Mouse (Mus musculus) Patski (cell line): ENCODE measurements around the gene Rimbp2. TPM values are rescaled to one million over a fixed set of nuclear protein-coding genes. Genes with fewer than 3 reads are reported as not detected.
"Not testable (repeated sequence)": the region's sequence is repeated elsewhere in the genome, so short reads cannot be mapped to it uniquely, and the experiment has no call there.

Source experiments
- ATAC-seq: fragments of 100-300 bp; one replicate; pipeline ENCODE4 v1.8.0; 2021
- CTCF ChIA-PET: fragments of 350-600 bp; sonication (Branson Sonifier 250); formaldehyde crosslinking; loops from one replicate; lab custom pipeline; 2022; ENCODE audit warnings: inconsistent platforms; lab: Charles Lee
- POLR2A ChIA-PET: fragments of 350-600 bp; sonication (Branson Sonifier 250); formaldehyde crosslinking; loops from one replicate; lab custom pipeline; 2022; ENCODE audit warnings: antibody characterized with exemption, inconsistent platforms; lab: Charles Lee
- DNase-seq: peaks from one replicate; pipeline ENCODE4 v3.0.0-alpha.2; 2011; ENCODE audit warnings: low read depth, low spot score
- H3K27me3 ChIP-seq: fragments of 371-371 bp; one replicate; pipeline ENCODE4 v1.5.1; 2021
- CTCF ChIP-seq: fragments of 100-300 bp; IDR thresholded peaks from one replicate; pipeline ENCODE4 v1.5.1; 2021
- in situ Hi-C: fragments of 300-500 bp; cut with MboI; formaldehyde crosslinking; loops from 3 replicates; pipeline ENCODE4 v1.11.1; 2018; ENCODE audit warnings: low pct_unique_long_range_greater_than_20kb, mixed read lengths
- polyA plus RNA-seq: library from polyadenylated mRNA; unstranded; gene quantifications from one replicate; pipeline ENCODE4 v1.2.3, GENCODE M21; 2021

Rimbp2 gene
- polyA plus RNA-seq, 1 experiment from 2014 or later: not detected

GRCm38 (mm10) chr5:128976266-128976665 is 23.0 kb upstream of the Rimbp2 start:
- H3K27me3 ChIP-seq: no peaks in the 10 kb centered on the region
- ChIA-PET CTCF (interaction anchor here (2.1 to 2.2 kb wide), 2 partner anchors 10 to 29 kb away, joined by 7 to 12 read pairs; no protein-coding TSS in a partner anchor), POLR2A (interaction anchor here (0.6 kb wide), 1 partner anchor 971 kb away, joined by 3 read pairs; no protein-coding TSS in a partner anchor)
- ATAC-seq: peak; percentile 77
- peak; percentile 57 for TF ChIP-seq CTCF
- in situ Hi-C loops: no loop called here
- no peak for DNase-seq

DNA sequence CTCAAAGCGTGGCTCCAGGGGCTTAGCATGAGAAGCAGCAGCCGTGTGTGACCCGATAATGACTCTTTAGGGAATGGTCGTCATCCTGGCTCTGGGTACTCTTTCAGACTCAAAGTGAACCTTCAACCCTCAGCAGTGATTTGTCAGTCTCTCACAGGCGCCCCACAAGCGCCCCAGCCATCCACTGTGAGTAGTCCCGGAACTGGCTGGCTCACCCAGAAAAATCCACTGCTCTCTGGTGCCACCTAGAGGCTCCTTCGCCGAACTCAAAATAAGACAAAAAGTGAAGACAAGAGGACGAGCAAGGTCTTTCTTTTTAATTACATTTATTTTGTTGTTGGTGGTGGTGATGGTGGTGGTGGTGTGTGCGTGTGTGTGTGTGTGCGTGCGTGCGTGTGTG is 18.0 kb upstream of the Rimbp2 start:
- TF ChIP-seq CTCF: peak; percentile 78
- peak; percentile 10 for DNase-seq
- POLR2A ChIA-PET: no interaction called here
- CTCF ChIA-PET: interaction anchor here (2.4 kb wide), 1 partner anchor 9 kb away, joined by 6 read pairs; no protein-coding TSS in a partner anchor
- peak; percentile 70 for ATAC-seq
- in situ Hi-C loops: no loop called here
- no peaks in the 10 kb centered on the region for H3K27me3 ChIP-seq

- ATAC-seq (no peak), DNase-seq (no peak)
- CTCF ChIA-PET: interaction anchor here (2.4 kb wide), 1 partner anchor 10 kb away, joined by 6 read pairs; no protein-coding TSS in a partner anchor
- no peaks in the 10 kb centered on the region for H3K27me3 ChIP-seq
- POLR2A ChIA-PET: no interaction called here
- in situ Hi-C loops: no loop called here
- TF ChIP-seq CTCF: no peak
Measured at GRCm38 (mm10) chr5:128970878-128971277, 17.6 kb upstream of the Rimbp2 start.

GRCm38 (mm10) chr5:128964353-128964752 is 11.1 kb upstream of the Rimbp2 start:
- CTCF ChIA-PET: no interaction called here
- TF ChIP-seq CTCF: no peak
- no peak for DNase-seq
- no peak for ATAC-seq
- POLR2A ChIA-PET: no interaction called here
- H3K27me3 ChIP-seq: no peaks in the 10 kb centered on the region
- in situ Hi-C loops: no loop called here

GRCm38 (mm10) chr5:128958916-128959315 is 5.6 kb upstream of the Rimbp2 start:
- DNase-seq (no peak), ATAC-seq (no peak)
- in situ Hi-C loops: no loop called here
- no peaks in the 10 kb centered on the region for H3K27me3 ChIP-seq
- ChIA-PET POLR2A (interaction anchor here (0.6 kb wide), 1 partner anchor 682 kb away, joined by 3 read pairs; no protein-coding TSS in a partner anchor), CTCF (no interaction called here)
- no peak for TF ChIP-seq CTCF

DNA sequence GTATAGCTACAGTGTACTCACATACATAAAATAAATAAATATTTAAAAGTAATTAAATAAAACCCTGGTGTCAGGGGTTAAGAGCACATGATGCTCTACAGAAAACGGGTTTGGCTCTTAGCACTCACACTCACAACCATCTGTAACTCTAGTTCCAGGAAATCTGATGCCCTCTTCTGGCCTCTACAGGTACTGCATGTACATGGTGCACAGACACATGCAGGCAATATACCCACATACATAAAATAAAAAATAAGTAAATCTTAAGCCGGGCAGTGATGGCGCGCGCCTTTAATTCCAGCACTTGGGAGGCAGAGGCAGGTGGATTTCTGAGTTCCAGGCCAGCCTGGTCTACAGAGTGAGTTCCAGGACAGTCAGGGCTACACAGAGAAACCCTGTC is 1.1 kb upstream of the Rimbp2 start:
- H3K27me3 ChIP-seq, POLR2A ChIA-PET, DNase-seq, in situ Hi-C loops, CTCF ChIA-PET, ATAC-seq: not testable (repeated sequence)
- TF ChIP-seq CTCF: peak; percentile 26

DNA sequence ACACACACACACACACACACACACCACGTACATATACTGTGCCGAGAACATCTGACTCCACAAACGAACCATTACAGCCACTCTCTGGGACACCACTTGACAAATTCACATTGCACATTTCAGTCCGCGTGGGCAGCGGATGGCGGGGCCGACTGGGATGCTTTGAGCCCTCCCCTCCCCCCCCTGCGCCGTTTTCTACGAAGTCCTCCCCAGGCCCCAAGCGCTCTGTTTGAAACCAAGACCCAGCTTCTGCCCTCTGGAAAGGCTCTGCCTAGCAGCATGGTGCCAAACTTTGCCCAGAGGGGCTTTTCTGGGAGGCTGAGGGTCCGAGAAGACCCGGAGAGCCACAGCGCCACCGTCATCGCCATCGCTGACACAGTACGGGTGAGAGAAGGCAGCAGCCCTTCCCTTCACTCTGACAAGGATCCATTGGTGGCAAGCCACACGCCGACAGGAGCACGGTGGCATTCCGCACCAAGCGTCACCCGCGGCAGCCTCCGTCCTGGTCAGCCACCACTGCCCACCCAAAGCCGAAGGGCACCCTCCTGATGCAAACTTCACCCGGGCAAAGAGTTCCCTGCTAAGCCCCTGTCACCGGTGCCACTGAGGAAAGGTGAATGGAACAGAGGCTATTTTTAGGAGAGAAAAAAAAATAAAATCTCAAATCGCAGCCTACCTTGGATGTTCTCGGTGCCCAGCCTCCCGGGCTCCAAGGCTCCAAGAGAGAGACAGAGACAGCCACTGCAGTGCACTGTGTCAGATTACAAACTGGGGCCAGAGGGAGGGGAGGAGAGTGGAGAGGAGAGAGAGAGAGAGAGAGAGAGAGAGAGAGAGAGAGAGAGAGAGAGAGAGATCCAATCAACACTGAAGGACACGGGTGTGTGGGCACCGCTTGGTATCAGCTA is 743 bp downstream of the Rimbp2 start:
- no peak for DNase-seq
- in situ Hi-C loops: no loop called here
- no peak for ATAC-seq
- peaks cover 4% of the 10 kb centered on the region for H3K27me3 ChIP-seq
- TF ChIP-seq CTCF: no peak
- ChIA-PET POLR2A (no interaction called here), CTCF (no interaction called here)

DNA sequence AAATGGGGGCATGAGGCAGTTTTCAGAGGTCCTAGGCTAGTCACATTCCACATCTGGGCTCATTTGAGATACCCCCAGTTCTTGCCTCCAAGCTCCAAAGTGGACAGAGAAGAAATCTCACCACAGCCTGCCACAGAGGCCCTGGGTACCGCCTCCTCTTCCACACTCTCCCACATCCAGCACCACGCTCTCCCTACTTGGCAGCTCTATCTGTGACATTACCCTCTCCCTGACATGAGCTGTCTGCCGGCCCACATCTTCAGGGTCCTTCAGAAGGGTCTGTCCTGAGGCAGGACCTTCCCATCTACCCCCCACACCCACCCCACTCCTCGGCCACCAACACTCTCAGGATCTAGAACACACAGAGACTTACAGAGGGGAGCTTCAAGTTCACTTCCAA is 1.8 kb downstream of the Rimbp2 start:
- no peak for TF ChIP-seq CTCF
- in situ Hi-C loops: no loop called here
- ChIA-PET CTCF (no interaction called here), POLR2A (no interaction called here)
- DNase-seq: no peak
- H3K27me3 ChIP-seq: peaks cover 4% of the 10 kb centered on the region
- ATAC-seq: no peak

GRCm38 (mm10) chr5:128947093-128947492 is 6.2 kb downstream of the Rimbp2 start:
- CTCF ChIA-PET: interaction anchor here (0.5 to 1.7 kb wide), 6 partner anchors 14 to 34 kb away, joined by 3 to 7 read pairs (median 3); no protein-coding TSS in a partner anchor
- in situ Hi-C loops: no loop called here

DNA sequence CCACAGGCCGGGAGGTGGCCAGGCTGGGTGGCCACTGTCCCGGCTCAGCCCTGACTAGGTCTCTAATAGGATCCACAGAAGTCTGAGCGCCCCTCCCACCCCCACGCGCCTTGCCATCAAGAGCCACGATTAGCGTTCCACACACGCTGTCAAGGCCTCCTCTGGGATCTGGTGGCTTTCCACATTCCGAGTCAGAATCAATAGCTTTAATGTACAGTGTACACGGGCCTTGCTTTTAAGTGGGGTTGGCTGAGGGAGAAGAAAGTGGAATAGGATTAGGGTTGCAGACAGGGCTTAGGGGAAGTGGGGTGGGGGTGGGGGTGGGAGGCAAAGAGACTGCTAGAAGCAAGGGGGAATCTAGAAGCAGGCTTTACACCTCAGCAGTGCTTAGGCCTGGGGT is 12.8 kb downstream of the Rimbp2 start:
- ChIA-PET CTCF (no interaction called here), POLR2A (no interaction called here)
- H3K27me3 ChIP-seq: no peaks in the 10 kb centered on the region
- ATAC-seq: no peak
- no peak for DNase-seq
- in situ Hi-C loops: no loop called here
- TF ChIP-seq CTCF: no peak

More at GRCm38 (mm10) chr5:128947093-128947492, 6.2 kb downstream of the Rimbp2 start:
- DNase-seq: no peak
- POLR2A ChIA-PET: interaction anchor here (0.5 to 0.6 kb wide), 2 partner anchors 46 to 437 kb away, joined by 3 to 6 read pairs; no protein-coding TSS in a partner anchor
- H3K27me3 ChIP-seq: no peaks in the 10 kb centered on the region
- TF ChIP-seq CTCF: no peak
- no peak for ATAC-seq
